32 mouse cellular contexts compared by ENCODE assay signal in genomic region chr10:117283871-117284577, GRCm38 (mm10). TPM values are rescaled to one million over a fixed set of nuclear protein-coding genes. Genes with fewer than 3 reads are reported as not detected.
DNase-seq lines count a peak whose midpoint lies in the region; ATAC-seq and TF ChIP-seq lines count a peak whose summit lies in the region.
"Had no signal": no experiment of that assay in that cellular context is flagged by ENCODE, and none has a peak within 500 bp of the region (broad histone marks: within the 10 kb centered on the region; RNA-seq: fewer than 3 reads in every experiment).

No protein-coding gene starts in this region.

- no peak for ATAC-seq in heart, embryonic 13.5 days (ENCODE audit: extremely low read depth, insufficient number of reproducible peaks, low FRiP score, low TSS enrichment)
- no peak for ATAC-seq in kidney, embryonic 15.5 days (replicated peaks; ENCODE audit: low FRiP score)
- ATAC-seq: activated CD4-positive, CD25-positive, alpha-beta regulatory T cell, adult 4 months; forebrain, embryonic 14.5 days; forebrain, postnatal 0 days; hindbrain, embryonic 16.5 days; intestine, embryonic 15.5 days had no signal

- H3K9me3 ChIP-seq in heart, embryonic 13.5 days: no peaks in the 10 kb centered on the region
- H3K9me3 ChIP-seq in kidney, embryonic 15.5 days (replicated peaks): no peaks in the 10 kb centered on the region
- H3K9me3 ChIP-seq: embryonic facial prominence, embryonic 12.5 days; embryonic facial prominence, embryonic 15.5 days; hindbrain, embryonic 10.5 days; hindbrain, embryonic 13.5 days; intestine, embryonic 15.5 days had no signal

- H3K4me3 ChIP-seq in heart, embryonic 13.5 days: no peak overlapping the region
- no peak overlapping the region for H3K4me3 ChIP-seq in bone marrow macrophage, adult 2 months (ENCODE audit: insufficient read depth, low read length)
- no peak overlapping the region for H3K4me3 ChIP-seq in kidney, embryonic 15.5 days (replicated peaks)
- H3K4me3 ChIP-seq: embryonic facial prominence, embryonic 12.5 days; embryonic facial prominence, embryonic 15.5 days; gastrocnemius, adult 2 months; hindbrain, embryonic 10.5 days; hindbrain, embryonic 13.5 days; intestine, embryonic 15.5 days had no signal

- H3K4me1 ChIP-seq in heart, embryonic 13.5 days: peaks cover 28% of the 10 kb centered on the region
- peaks cover 51% of the 10 kb centered on the region for H3K4me1 ChIP-seq in bone marrow macrophage, adult 2 months (ENCODE audit: control insufficient read depth, insufficient read depth, low read length)
- no peaks in the 10 kb centered on the region for H3K4me1 ChIP-seq in kidney, embryonic 15.5 days
- H3K4me1 ChIP-seq: embryonic facial prominence, embryonic 12.5 days; embryonic facial prominence, embryonic 15.5 days; hindbrain, embryonic 10.5 days; hindbrain, embryonic 13.5 days; intestine, embryonic 15.5 days had no signal

- 71% methylated on average over 7 of the region's 7 CpGs for WGBS in heart, embryonic 13.5 days
- WGBS in kidney, embryonic 15.5 days: 79% methylated on average over 7 of the region's 7 CpGs

- peak overlapping the region; percentile 28; the same call in 1 of the 2 replicates for H3K27ac ChIP-seq in heart, embryonic 13.5 days (replicated peaks)
- peak overlapping the region; percentile 83 for H3K27ac ChIP-seq in bone marrow macrophage, adult 2 months (ENCODE audit: insufficient read depth, low read depth, low read length)
- no peak overlapping the region for H3K27ac ChIP-seq in kidney, embryonic 15.5 days
- H3K27ac ChIP-seq: embryonic facial prominence, embryonic 12.5 days; embryonic facial prominence, embryonic 15.5 days; gastrocnemius, adult 2 months; hindbrain, embryonic 10.5 days; hindbrain, embryonic 13.5 days; intestine, embryonic 15.5 days had no signal

- H3K27me3 ChIP-seq in heart, embryonic 13.5 days (replicated peaks): peaks cover 21% of the 10 kb centered on the region
- no peaks in the 10 kb centered on the region for H3K27me3 ChIP-seq in kidney, embryonic 15.5 days
- H3K27me3 ChIP-seq: embryonic facial prominence, embryonic 12.5 days; embryonic facial prominence, embryonic 15.5 days; hindbrain, embryonic 13.5 days; intestine, embryonic 15.5 days had no signal

- TF ChIP-seq CTCF in bone marrow macrophage, adult 2 months (IDR thresholded peaks at IDR 0.05; ENCODE audit: low read depth, low read length): no peak

- no peaks in the 10 kb centered on the region for H3K36me3 ChIP-seq in heart, embryonic 13.5 days
- no peaks in the 10 kb centered on the region for H3K36me3 ChIP-seq in kidney, embryonic 15.5 days
- H3K36me3 ChIP-seq: embryonic facial prominence, embryonic 12.5 days; embryonic facial prominence, embryonic 15.5 days; hindbrain, embryonic 10.5 days; hindbrain, embryonic 13.5 days; intestine, embryonic 15.5 days had no signal

- no peak overlapping the region for H3K4me2 ChIP-seq in heart, embryonic 13.5 days
- H3K4me2 ChIP-seq in kidney, embryonic 15.5 days: no peak overlapping the region
- H3K4me2 ChIP-seq: embryonic facial prominence, embryonic 12.5 days; embryonic facial prominence, embryonic 15.5 days; hindbrain, embryonic 13.5 days; intestine, embryonic 15.5 days had no signal

- no peak overlapping the region for H3K9ac ChIP-seq in heart, embryonic 13.5 days
- H3K9ac ChIP-seq in kidney, embryonic 15.5 days: no peak overlapping the region
- H3K9ac ChIP-seq: embryonic facial prominence, embryonic 12.5 days; embryonic facial prominence, embryonic 15.5 days; forebrain, postnatal 0 days; hindbrain, embryonic 13.5 days; intestine, embryonic 15.5 days had no signal

- no peak for TF ChIP-seq POLR2A in bone marrow macrophage, adult 2 months (IDR thresholded peaks at IDR 0.05; ENCODE audit: borderline replicate concordance, low read depth, low read length)

- no peak for DNase-seq in heart, adult 8-10 months (ENCODE audit: low spot score)
- DNase-seq in adipocyte (ENCODE audit: low spot score): peak; percentile 95
- DNase-seq in kidney, postnatal 36 days: no peak
- DNase-seq: adrenal gland, postnatal 10 days; adrenal gland, postnatal 36 days; cerebellum, adult 18-20 months; cerebellum, adult 9-10 months; cerebellum, postnatal 14 days; forebrain, postnatal 0 days; gastrocnemius, adult 2 months; gastrocnemius, postnatal 14 days; heart, adult 18-20 months; heart, postnatal 36 days; kidney, adult 11 months had no signal

RNA-seq across cellular contexts. Expression of gene Lyz2, which starts 1.9 kb away (rescaled TPM):
- polyA plus RNA-seq in heart, embryonic 13.5 days (2015; fragmentation: Nextera tagmentation; extraction: Ambion mirVana): 90.5 and 115 TPM in 2 replicates
- total RNA-seq in heart, adult 8-10 months (2022): 100 to 1,000 TPM in 2 of 4 experiments, 10 to 100 TPM in 2; 93.6 to 253 (median 102) TPM
- polyA plus RNA-seq in bone marrow macrophage, adult 2 months (2012; ENCODE audit: insufficient read depth, insufficient read length, missing spikeins): 36,853 and 37,625 TPM in 2 replicates
- polyA plus RNA-seq in kidney, embryonic 15.5 days (2015; fragmentation: Nextera tagmentation; extraction: Ambion mirVana): 70.6 and 78.0 TPM in 2 replicates

RNA-seq across cellular contexts. Expression of gene Lyz1, which starts 8.6 kb away (rescaled TPM):
- polyA plus RNA-seq in heart, embryonic 13.5 days (2015; fragmentation: Nextera tagmentation; extraction: Ambion mirVana): 8.6 and 12.2 TPM in 2 replicates
- total RNA-seq in heart, adult 8-10 months (2022): 10 to 100 TPM in 2 of 4 experiments, 1 to 10 TPM in 2; 8.1 to 25.8 (median 9.5) TPM
- polyA plus RNA-seq in bone marrow macrophage, adult 2 months (2012; ENCODE audit: insufficient read depth, insufficient read length, missing spikeins): 90.7 and 94.4 TPM in 2 replicates
- polyA plus RNA-seq in kidney, embryonic 15.5 days (2015; fragmentation: Nextera tagmentation; extraction: Ambion mirVana): not detected in 2 replicates
- total RNA-seq: ES-E14; forebrain, postnatal 0 days had no signal
- polyA plus RNA-seq: embryonic facial prominence, embryonic 12.5 days; forebrain, embryonic 11.5 days; forebrain, embryonic 14.5 days; hindbrain, embryonic 10.5 days; hindbrain, embryonic 13.5 days; hindbrain, embryonic 16.5 days had no signal

RNA-seq across cellular contexts. Expression of gene 9530003J23Rik, which starts 45.5 kb away (rescaled TPM):
- polyA plus RNA-seq in heart, embryonic 13.5 days (2015; fragmentation: Nextera tagmentation; extraction: Ambion mirVana): not detected in 2 replicates
- not detected for total RNA-seq in heart, adult 8-10 months (2022)
- not detected in 2 replicates for polyA plus RNA-seq in bone marrow macrophage, adult 2 months (2012; ENCODE audit: insufficient read depth, insufficient read length, missing spikeins)
- polyA plus RNA-seq in kidney, embryonic 15.5 days (2015; fragmentation: Nextera tagmentation; extraction: Ambion mirVana): not detected in 2 replicates
- total RNA-seq: adrenal gland, adult 18-20 months; adrenal gland, postnatal 10 days; adrenal gland, postnatal 36 days; ES-E14; forebrain, postnatal 0 days; gastrocnemius, adult 2 months; gastrocnemius, postnatal 14 days; heart, adult 18-20 months; heart, postnatal 36 days had no signal
- polyA plus RNA-seq: brain, embryonic 14.5 days; embryonic facial prominence, embryonic 12.5 days; embryonic facial prominence, embryonic 15.5 days; forebrain, embryonic 11.5 days; forebrain, embryonic 14.5 days; frontal cortex, adult 2 months; heart, embryonic 14.5 days; heart, postnatal 0 days; hindbrain, embryonic 10.5 days; hindbrain, embryonic 16.5 days; intestine, embryonic 15.5 days had no signal

RNA-seq across cellular contexts. Expression of gene Yeats4, which starts 59.7 kb away (rescaled TPM):
- polyA plus RNA-seq in heart, embryonic 13.5 days (2015; fragmentation: Nextera tagmentation; extraction: Ambion mirVana): 46.6 and 54.1 TPM in 2 replicates
- 10 to 100 TPM; 25.6 to 32.7 (median 26.6) TPM for total RNA-seq in heart, adult 8-10 months (2022)
- 61.0 and 64.0 TPM in 2 replicates for polyA plus RNA-seq in bone marrow macrophage, adult 2 months (2012; ENCODE audit: insufficient read depth, insufficient read length, missing spikeins)
- polyA plus RNA-seq in kidney, embryonic 15.5 days (2015; fragmentation: Nextera tagmentation; extraction: Ambion mirVana): 68.6 and 71.1 TPM in 2 replicates

Comparison
In these comparisons a context has a peak if more than half of its experiments do, and no peak if none do; other contexts are left out.
1. RNA of gene Lyz2, which starts 1.9 kb away (polyA plus RNA-seq): 36,853 to 37,625 TPM in bone marrow macrophage, adult 2 months; 90.5 to 115 TPM in heart, embryonic 13.5 days and 70.6 to 78.0 TPM in kidney, embryonic 15.5 days; every median in the first group is over 100 times any median in the second.